Mouse (Mus musculus) T-helper 2 cell (primary cell): Measurements from ENCODE around the gene Mtch1.
"Not testable (repeated sequence)": the region's sequence is repeated elsewhere in the genome, so short reads cannot be mapped to it uniquely, and the experiment has no call there.

Experiments
- in situ Hi-C: fragments of 300-600 bp; cut with MboI, MseI; formaldehyde crosslinking; loops from one replicate; pipeline ENCODE4 v1.15.1; 2025; ENCODE audit warnings: high pct_unique_total_duplicates

Mtch1 gene

GRCm38 (mm10) chr17:29336266-29336990 lies 11.3 kb downstream of the Mtch1 start:
- in situ Hi-C loops = no loop called here

GRCm38 (mm10) chr17:29332186-29332685 lies 15.5 kb downstream of the Mtch1 start:
- in situ Hi-C loops = no loop called here

GRCm38 (mm10) chr17:29330671-29331410 lies 16.9 kb downstream of the Mtch1 start:
- in situ Hi-C loops = no loop called here

GRCm38 (mm10) chr17:29330221-29330620 lies 17.5 kb downstream of the Mtch1 start:
- in situ Hi-C loops = no loop called here

GRCm38 (mm10) chr17:29327691-29328090 lies 20.0 kb downstream of the Mtch1 start:
- in situ Hi-C loops = no loop called here

- in situ Hi-C loops = no loop called here
Measured at GRCm38 (mm10) chr17:29326531-29327529, 20.9 kb downstream of the Mtch1 start.

- in situ Hi-C loops = no loop called here
Measured at GRCm38 (mm10) chr17:29325831-29326230, 21.9 kb downstream of the Mtch1 start.

GRCm38 (mm10) chr17:29323625-29324024 lies 24.1 kb downstream of the Mtch1 start:
- in situ Hi-C loops = no loop called here

GRCm38 (mm10) chr17:29322603-29322962 lies 25.2 kb downstream of the Mtch1 start:
- in situ Hi-C loops = no loop called here

GRCm38 (mm10) chr17:29321765-29322602 lies 25.8 kb downstream of the Mtch1 start:
- in situ Hi-C loops = no loop called here

GRCm38 (mm10) chr17:29319881-29320639 lies 27.7 kb downstream of the Mtch1 start:
- in situ Hi-C loops = no loop called here

GRCm38 (mm10) chr17:29319476-29319875 lies 28.3 kb downstream of the Mtch1 start:
- in situ Hi-C loops = no loop called here

GRCm38 (mm10) chr17:29318731-29319250 lies 28.9 kb downstream of the Mtch1 start:
- in situ Hi-C loops = no loop called here

- in situ Hi-C loops = not testable (repeated sequence)
Measured at GRCm38 (mm10) chr17:29317380-29317779, 30.4 kb downstream of the Mtch1 start, which contains the start of gene Pi16. TSS of gene Pi16 (plus strand) at chr17:29317680.

GRCm38 (mm10) chr17:29316891-29317290 lies 30.8 kb downstream of the Mtch1 start:
- in situ Hi-C loops = no loop called here

- in situ Hi-C loops = no loop called here
Measured at GRCm38 (mm10) chr17:29315672-29316465, 31.9 kb downstream of the Mtch1 start.

GRCm38 (mm10) chr17:29313300-29313699 lies 34.4 kb downstream of the Mtch1 start:
- in situ Hi-C loops = no loop called here

- in situ Hi-C loops = no loop called here
Measured at GRCm38 (mm10) chr17:29312082-29312481, 35.7 kb downstream of the Mtch1 start.

- in situ Hi-C loops = no loop called here
Measured at GRCm38 (mm10) chr17:29311602-29312001, 36.1 kb downstream of the Mtch1 start.
